Mouse (Mus musculus): ENCODE measurements around the gene Tnnt3. TPM values are rescaled to one million over a fixed set of nuclear protein-coding genes. Genes with fewer than 3 reads are reported as not detected.
A peak's percentile ranks its signal among the peaks of the same experiment; 100 is the strongest.

The Tnnt3 gene
- polyA plus RNA-seq, 1 experiment from 2014 or later, result 8.0 TPM

- H3K4me2 ChIP-seq (replicated peaks; ENCODE audit: low read depth), result no peak overlapping the region
- H3K9ac ChIP-seq (ENCODE audit: low read length), result no peak overlapping the region
- H3K4me3 ChIP-seq (ENCODE audit: low read depth, low read length), result no peak overlapping the region
- H3K36me3 ChIP-seq (ENCODE audit: control insufficient read depth, insufficient read depth, low read length), result no peaks in the 10 kb centered on the region
- 31% methylated on average over 4 of the region's 4 CpGs for WGBS
- no peaks in the 10 kb centered on the region for H3K27me3 ChIP-seq (ENCODE audit: control insufficient read depth, insufficient read depth, low read length)
- H3K9me3 ChIP-seq (ENCODE audit: control insufficient read depth, low read length), result no peaks in the 10 kb centered on the region
- 0 out of 2 replicates have a peak overlapping the region, but pooled peaks have one; percentile 30 for H3K27ac ChIP-seq (replicated peaks)
- ATAC-seq (ENCODE audit: low FRiP score, low TSS enrichment) (peak; percentile 54; the same call in 1 of the 2 replicates), DNase-seq (ENCODE audit: low spot score) (peak; percentile 74)
- TF ChIP-seq EP300 (optimal IDR thresholded peaks at IDR 0.05), result no peak
- peak; percentile 84 for TF ChIP-seq CTCF (IDR thresholded peaks at IDR 0.05; ENCODE audit: low read depth)
- H3K4me1 ChIP-seq (replicated peaks; ENCODE audit: control insufficient read depth, insufficient read depth), result peaks cover 4% of the 10 kb centered on the region; the same call in 1 of the 2 replicates
Observed at GRCm38 (mm10) chr7:142522352-142522751, 23.7 kb downstream of the Tnnt3 start.

- Histone ChIP-seq H3K4me2 (replicated peaks; ENCODE audit: low read depth) (no peak overlapping the region), H3K4me1 (replicated peaks; ENCODE audit: control insufficient read depth, insufficient read depth) (peaks cover 4% of the 10 kb centered on the region; the same call in 1 of the 2 replicates), H3K36me3 (ENCODE audit: control insufficient read depth, insufficient read depth, low read length) (no peaks in the 10 kb centered on the region), H3K27me3 (ENCODE audit: control insufficient read depth, insufficient read depth, low read length) (no peaks in the 10 kb centered on the region), H3K9ac (ENCODE audit: low read length) (peak overlapping the region; percentile 23; the same call in 1 of the 2 replicates), H3K9me3 (ENCODE audit: control insufficient read depth, low read length) (no peaks in the 10 kb centered on the region), H3K4me3 (ENCODE audit: low read depth, low read length) (no peak overlapping the region), H3K27ac (replicated peaks) (peak overlapping the region; percentile 25)
- TF ChIP-seq CTCF (IDR thresholded peaks at IDR 0.05; ENCODE audit: low read depth), result no peak
- no peak for TF ChIP-seq EP300 (optimal IDR thresholded peaks at IDR 0.05)
- no peak for DNase-seq (ENCODE audit: low spot score)
- 45% methylated on average over 17 of the region's 17 CpGs for WGBS
- no peak for ATAC-seq (ENCODE audit: low FRiP score, low TSS enrichment)
Observed at GRCm38 (mm10) chr7:142523200-142523990, 24.8 kb downstream of the Tnnt3 start.

GRCm38 (mm10) chr7:142525342-142526178, 26.9 kb downstream of the Tnnt3 start:
- Histone ChIP-seq H3K4me3 (ENCODE audit: low read depth, low read length) (no peak overlapping the region), H3K9ac (ENCODE audit: low read length) (no peak overlapping the region), H3K9me3 (ENCODE audit: control insufficient read depth, low read length) (no peaks in the 10 kb centered on the region), H3K27ac (replicated peaks) (0 out of 2 replicates have a peak overlapping the region, but pooled peaks have one; percentile 40), H3K4me2 (replicated peaks; ENCODE audit: low read depth) (no peak overlapping the region), H3K36me3 (ENCODE audit: control insufficient read depth, insufficient read depth, low read length) (no peaks in the 10 kb centered on the region), H3K4me1 (replicated peaks; ENCODE audit: control insufficient read depth, insufficient read depth) (peaks cover 4% of the 10 kb centered on the region; the same call in 1 of the 2 replicates), H3K27me3 (ENCODE audit: control insufficient read depth, insufficient read depth, low read length) (no peaks in the 10 kb centered on the region)
- DNase-seq (ENCODE audit: low spot score) (no peak), ATAC-seq (ENCODE audit: low FRiP score, low TSS enrichment) (peak; percentile 36)
- 49% methylated on average over 13 of the region's 13 CpGs for WGBS
- no peak for TF ChIP-seq EP300 (optimal IDR thresholded peaks at IDR 0.05)
- no peak for TF ChIP-seq CTCF (IDR thresholded peaks at IDR 0.05; ENCODE audit: low read depth)

- Histone ChIP-seq H3K9ac (ENCODE audit: low read length) (no peak overlapping the region), H3K4me1 (replicated peaks; ENCODE audit: control insufficient read depth, insufficient read depth) (peaks cover 15% of the 10 kb centered on the region), H3K4me3 (ENCODE audit: low read depth, low read length) (no peak overlapping the region), H3K4me2 (replicated peaks; ENCODE audit: low read depth) (no peak overlapping the region), H3K27ac (replicated peaks) (no peak overlapping the region), H3K36me3 (ENCODE audit: control insufficient read depth, insufficient read depth, low read length) (no peaks in the 10 kb centered on the region), H3K9me3 (ENCODE audit: control insufficient read depth, low read length) (no peaks in the 10 kb centered on the region), H3K27me3 (ENCODE audit: control insufficient read depth, insufficient read depth, low read length) (no peaks in the 10 kb centered on the region)
- DNase-seq (ENCODE audit: low spot score) (no peak), ATAC-seq (ENCODE audit: low FRiP score, low TSS enrichment) (no peak)
- no peak for TF ChIP-seq EP300 (optimal IDR thresholded peaks at IDR 0.05)
- TF ChIP-seq CTCF (IDR thresholded peaks at IDR 0.05; ENCODE audit: low read depth), result no peak
- 41% methylated on average over 10 of the region's 10 CpGs for WGBS
Observed at GRCm38 (mm10) chr7:142529350-142529749, 30.7 kb downstream of the Tnnt3 start.

GRCm38 (mm10) chr7:142531973-142532521, 33.4 kb downstream of the Tnnt3 start:
- Histone ChIP-seq H3K36me3 (ENCODE audit: control insufficient read depth, insufficient read depth, low read length) (no peaks in the 10 kb centered on the region), H3K9ac (ENCODE audit: low read length) (no peak overlapping the region), H3K9me3 (ENCODE audit: control insufficient read depth, low read length) (no peaks in the 10 kb centered on the region), H3K4me3 (ENCODE audit: low read depth, low read length) (no peak overlapping the region), H3K4me2 (replicated peaks; ENCODE audit: low read depth) (no peak overlapping the region; the same call in 1 of the 2 replicates), H3K27ac (replicated peaks) (peak overlapping the region; percentile 97; the same call in 1 of the 2 replicates), H3K27me3 (ENCODE audit: control insufficient read depth, insufficient read depth, low read length) (no peaks in the 10 kb centered on the region), H3K4me1 (replicated peaks; ENCODE audit: control insufficient read depth, insufficient read depth) (peaks cover 12% of the 10 kb centered on the region)
- DNase-seq (ENCODE audit: low spot score) (no peak), ATAC-seq (ENCODE audit: low FRiP score, low TSS enrichment) (no peak)
- TF ChIP-seq EP300 (optimal IDR thresholded peaks at IDR 0.05) (no peak), CTCF (IDR thresholded peaks at IDR 0.05; ENCODE audit: low read depth) (no peak)
- 58% methylated on average over 4 of the region's 4 CpGs for WGBS

All from stomach, postnatal 0 days (tissue).